Mouse (Mus musculus) testis, adult 2 months (tissue): ENCODE data around the gene Vgll1.

Source experiments
- CTCF ChIP-seq: fragments of 200-500 bp; IDR thresholded peaks from 2 replicates; pipeline ENCODE4 v1.5.1; 2012; ENCODE audit warnings: low read depth, mild to moderate bottlenecking, inconsistent platforms, low read length, moderate library complexity; ENCODE audit not compliant: control insufficient read depth, insufficient read depth, insufficient replicate concordance
- POLR2A ChIP-seq: fragments of 200-500 bp; IDR thresholded peaks from 2 replicates; pipeline ENCODE4 v1.6.1; 2012; ENCODE audit warnings: low read depth, mild to moderate bottlenecking, inconsistent platforms, low read length, moderate library complexity; ENCODE audit not compliant: control insufficient read depth

GRCm38 (mm10) chrX:57130633-57131032, 42.7 kb downstream of the Vgll1 start:
- TF ChIP-seq POLR2A (no peak), CTCF (no peak)
